ENCODE assay signal across 8 mouse cellular contexts in the genomic region with DNA sequence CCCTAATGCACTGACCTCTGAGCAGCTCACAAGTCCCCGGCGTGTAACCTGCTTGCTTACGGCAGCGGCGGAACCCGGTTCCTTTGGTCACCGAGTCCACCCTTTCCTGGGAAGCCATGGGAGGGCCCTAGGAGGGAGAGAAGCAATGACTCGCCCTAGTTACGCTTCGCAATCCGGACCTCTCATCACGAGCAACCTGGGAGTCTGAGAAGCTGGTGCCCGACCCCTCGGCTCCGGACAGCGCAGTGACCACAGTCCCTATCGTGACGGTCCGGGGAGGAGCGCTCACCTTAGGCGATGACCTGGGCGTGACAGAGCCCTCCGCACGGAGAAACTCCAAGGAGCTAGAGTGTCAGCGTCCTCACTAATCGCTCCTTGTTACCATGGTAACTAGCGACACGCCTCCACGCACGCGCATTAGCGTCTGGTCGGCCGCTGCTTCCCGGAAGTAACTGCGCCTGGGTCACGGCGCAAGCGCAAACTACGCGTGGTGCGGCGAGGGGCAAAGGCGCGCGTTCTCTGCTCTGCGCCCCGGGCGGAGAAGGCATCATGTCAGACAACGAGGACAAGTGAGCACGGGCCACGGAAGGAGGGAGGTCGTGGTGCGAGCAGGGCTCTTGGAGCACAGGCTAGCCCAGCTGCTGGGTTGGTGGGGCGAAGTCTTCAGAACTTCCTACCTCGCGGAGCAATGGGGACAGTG. TPM values are rescaled to one million over a fixed set of nuclear protein-coding genes. Genes with fewer than 3 reads are reported as not detected.
DNase-seq lines count a peak whose midpoint lies in the region; ATAC-seq and TF ChIP-seq lines count a peak whose summit lies in the region.

Polr2f (plus strand) TSS at position 144 of the 700 bp plus-strand sequence.
1700088E04Rik (minus strand) TSS at position 388 of the 700 bp plus-strand sequence.

- H3K4me3 ChIP-seq in ES-Bruce4 (ENCODE audit: low read depth, low read length) = peak within 1 kb of the TSS; percentile 84
- peak within 1 kb of the TSS; percentile 76 for H3K4me3 ChIP-seq in forebrain, embryonic 13.5 days
- peak within 1 kb of the TSS; percentile 80 for H3K4me3 ChIP-seq in liver, postnatal 0 days (ENCODE audit: low read depth, low read length)
- H3K4me3 ChIP-seq in neural tube, embryonic 14.5 days (ENCODE audit: low read depth, low read length) = peak within 1 kb of the TSS; percentile 88

- peak; percentile 89 for ATAC-seq in cerebellum, adult (ENCODE audit: insufficient number of reproducible peaks, low FRiP score, low TSS enrichment)
- peak; percentile 96 for ATAC-seq in forebrain, embryonic 13.5 days
- ATAC-seq in liver, postnatal 0 days = peak; percentile 94
- ATAC-seq in neural tube, embryonic 14.5 days (ENCODE audit: low read depth) = peak; percentile 91

- no peaks in the 10 kb centered on the region for H3K27me3 ChIP-seq in ES-Bruce4 (ENCODE audit: control insufficient read depth, insufficient read depth, low read length, poor library complexity, severe bottlenecking)
- H3K27me3 ChIP-seq in forebrain, embryonic 13.5 days = no peaks in the 10 kb centered on the region
- no peaks in the 10 kb centered on the region for H3K27me3 ChIP-seq in liver, postnatal 0 days (ENCODE audit: insufficient read depth, low read length)
- no peaks in the 10 kb centered on the region for H3K27me3 ChIP-seq in neural tube, embryonic 14.5 days (ENCODE audit: control insufficient read depth, insufficient read depth, low read length)

- peak within 1 kb of the TSS; percentile 35 for H3K9ac ChIP-seq in ES-Bruce4 (ENCODE audit: low read depth, poor library complexity, severe bottlenecking)
- H3K9ac ChIP-seq in forebrain, embryonic 13.5 days = peak within 1 kb of the TSS; percentile 80
- peak within 1 kb of the TSS; percentile 86 for H3K9ac ChIP-seq in liver, postnatal 0 days (replicated peaks)
- peak within 1 kb of the TSS; percentile 74 for H3K9ac ChIP-seq in neural tube, embryonic 14.5 days (replicated peaks; ENCODE audit: low read depth, low read length)

- peak; percentile 39; the same call in 1 of the 2 replicates for TF ChIP-seq EP300 in ES-Bruce4 (IDR thresholded peaks at IDR 0.05; ENCODE audit: insufficient read depth, low read depth, low read length)
- no peak for TF ChIP-seq EP300 in liver, postnatal 0 days (IDR thresholded peaks at IDR 0.05; ENCODE audit: low read depth)

- no peak within 1 kb of the TSS for H3K27ac ChIP-seq in ES-Bruce4 (ENCODE audit: insufficient read depth, low read length)
- no peak within 1 kb of the TSS for H3K27ac ChIP-seq in forebrain, embryonic 13.5 days
- H3K27ac ChIP-seq in liver, postnatal 0 days (ENCODE audit: low read depth) = peak within 1 kb of the TSS; percentile 55
- H3K27ac ChIP-seq in neural tube, embryonic 14.5 days (ENCODE audit: low read depth, low read length) = no peak within 1 kb of the TSS

- TF ChIP-seq POLR2A in ES-Bruce4 (IDR thresholded peaks at IDR 0.05; ENCODE audit: insufficient read depth, low read length) = peak; percentile 90

- peaks cover 2% of the 10 kb centered on the region for H3K4me1 ChIP-seq in ES-Bruce4 (ENCODE audit: control insufficient read depth, insufficient read depth, low read length)
- peaks cover 23% of the 10 kb centered on the region for H3K4me1 ChIP-seq in forebrain, embryonic 13.5 days
- H3K4me1 ChIP-seq in liver, postnatal 0 days (ENCODE audit: insufficient read depth) = peaks cover 16% of the 10 kb centered on the region
- peaks cover 9% of the 10 kb centered on the region for H3K4me1 ChIP-seq in neural tube, embryonic 14.5 days (ENCODE audit: control insufficient read depth, insufficient read depth, low read length)

- H3K36me3 ChIP-seq in ES-Bruce4 (ENCODE audit: control insufficient read depth, insufficient read depth, low read length, poor library complexity, severe bottlenecking) = peaks cover 16% of the 10 kb centered on the region
- H3K36me3 ChIP-seq in forebrain, embryonic 13.5 days (ENCODE audit: poor library complexity, severe bottlenecking) = peaks cover 21% of the 10 kb centered on the region
- H3K36me3 ChIP-seq in liver, postnatal 0 days (replicated peaks; ENCODE audit: insufficient read depth, low read length) = peaks cover 18% of the 10 kb centered on the region
- no peaks in the 10 kb centered on the region; the same call in 1 of the 2 replicates for H3K36me3 ChIP-seq in neural tube, embryonic 14.5 days (ENCODE audit: control insufficient read depth, insufficient read depth, low read length)

- DNase-seq in heart, postnatal 10 days = peak; percentile 95 to 97
- DNase-seq in large intestine, adult 2 months (ENCODE audit: low read depth, low spot score) = peak; percentile 95
- peak; percentile 97 for DNase-seq in liver, postnatal 0 days
- DNase-seq in testis, postnatal 10 days (ENCODE audit: low spot score) = peak; percentile 97

- H3K9me3 ChIP-seq in ES-Bruce4 (replicated peaks; ENCODE audit: control insufficient read depth, insufficient read depth, low read length, poor library complexity, severe bottlenecking) = no peaks in the 10 kb centered on the region
- H3K9me3 ChIP-seq in forebrain, embryonic 13.5 days (replicated peaks) = no peaks in the 10 kb centered on the region
- H3K9me3 ChIP-seq in liver, postnatal 0 days (ENCODE audit: low read length) = no peaks in the 10 kb centered on the region
- H3K9me3 ChIP-seq in neural tube, embryonic 14.5 days (ENCODE audit: control insufficient read depth, low read length) = no peaks in the 10 kb centered on the region

- H3K4me2 ChIP-seq in forebrain, embryonic 13.5 days = peak within 1 kb of the TSS; percentile 73
- peak within 1 kb of the TSS; percentile 91 for H3K4me2 ChIP-seq in liver, postnatal 0 days (ENCODE audit: low read depth, low read length)
- H3K4me2 ChIP-seq in neural tube, embryonic 14.5 days (ENCODE audit: low read depth, low read length) = peak within 1 kb of the TSS; percentile 91

- intact Hi-C loops in heart, postnatal 10 days (cut with DNase I) = loop anchor here (10.0 kb wide), 1 partner anchor 226 kb away; the partner anchor contains the start of gene Pdxp

- TF ChIP-seq CTCF in ES-Bruce4 (IDR thresholded peaks at IDR 0.05; ENCODE audit: low read depth, low read length) = no peak
- no peak for TF ChIP-seq CTCF in liver, postnatal 0 days (IDR thresholded peaks at IDR 0.05; ENCODE audit: low read depth)

- under 1% methylated on average over 57 of the region's 57 CpGs for WGBS in forebrain, embryonic 13.5 days
- under 1% methylated on average over 57 of the region's 57 CpGs for WGBS in large intestine, adult 2 months
- under 1% methylated on average over 57 of the region's 57 CpGs for WGBS in liver, postnatal 0 days (ENCODE audit: insufficient replicate concordance)
- WGBS in neural tube, embryonic 14.5 days = under 1% methylated on average over 57 of the region's 57 CpGs

RNA-seq across cellular contexts. Expression of gene Polr2f, which starts in this region (rescaled TPM):
- polyA plus RNA-seq in ES-Bruce4 (2011; ENCODE audit: insufficient read depth, insufficient read length, low read depth, missing spikeins) = 162 and 166 TPM in 2 replicates
- polyA plus RNA-seq in forebrain, embryonic 13.5 days (2015; fragmentation: Nextera tagmentation; extraction: Ambion mirVana) = 300 and 353 TPM in 2 replicates
- total RNA-seq in heart, postnatal 10 days (2021) = 100 to 1,000 TPM; 118 to 130 TPM
- polyA plus RNA-seq in large intestine, adult 2 months (2012; rRNA removed) = 49.3 and 57.5 TPM in 2 replicates
- polyA plus RNA-seq in liver, postnatal 0 days (2015; fragmentation: Nextera tagmentation; extraction: Ambion mirVana) = 129 and 130 TPM in 2 replicates
- 276 and 304 TPM in 2 replicates for polyA plus RNA-seq in neural tube, embryonic 14.5 days (2014; fragmentation: Nextera tagmentation; extraction: Ambion mirVana)

RNA-seq across cellular contexts. Expression of gene 1700088E04Rik, which starts in this region (rescaled TPM):
- 1.4 TPM in 2 replicates for polyA plus RNA-seq in ES-Bruce4 (2011; ENCODE audit: insufficient read depth, insufficient read length, low read depth, missing spikeins)
- 12.1 and 13.7 TPM in 2 replicates for polyA plus RNA-seq in forebrain, embryonic 13.5 days (2015; fragmentation: Nextera tagmentation; extraction: Ambion mirVana)
- 1 to 10 TPM; 1.8 to 2.3 TPM for total RNA-seq in heart, postnatal 10 days (2021)
- 1.6 and 2.1 TPM in 2 replicates for polyA plus RNA-seq in large intestine, adult 2 months (2012; rRNA removed)
- 0.72 and 1.2 TPM in 2 replicates for polyA plus RNA-seq in liver, postnatal 0 days (2015; fragmentation: Nextera tagmentation; extraction: Ambion mirVana)
- 13.3 and 18.0 TPM in 2 replicates for polyA plus RNA-seq in neural tube, embryonic 14.5 days (2014; fragmentation: Nextera tagmentation; extraction: Ambion mirVana)

Comparison
In these comparisons a context has a peak if more than half of its experiments do, and no peak if none do; other contexts are left out.
1. H3K9ac ChIP-seq: peak in every context shown above with its lines; median percentile 86 in liver, postnatal 0 days; 80 in forebrain, embryonic 13.5 days; 74 in neural tube, embryonic 14.5 days; 35 in ES-Bruce4.